Mouse (Mus musculus) liver, adult 10 weeks (tissue): Measurements from ENCODE around the gene Olfr221. TPM values are rescaled to one million over a fixed set of nuclear protein-coding genes. Genes with fewer than 3 reads are reported as not detected.

ENCODE experiments used
- polyA plus RNA-seq: library from polyadenylated mRNA; stranded (reverse); fragments of 350-450 nt; fragmentation: Illumina TruSeq; extraction: RNeasy Lipid Tissue Mini Kit (QIAGEN cat#74804); gene quantifications from one replicate; pipeline ENCODE4 v1.2.3, GENCODE M21; 2014; ENCODE audit warnings: low read depth, low replicate concordance

Olfr221 gene
- polyA plus RNA-seq = not detected

DNA sequence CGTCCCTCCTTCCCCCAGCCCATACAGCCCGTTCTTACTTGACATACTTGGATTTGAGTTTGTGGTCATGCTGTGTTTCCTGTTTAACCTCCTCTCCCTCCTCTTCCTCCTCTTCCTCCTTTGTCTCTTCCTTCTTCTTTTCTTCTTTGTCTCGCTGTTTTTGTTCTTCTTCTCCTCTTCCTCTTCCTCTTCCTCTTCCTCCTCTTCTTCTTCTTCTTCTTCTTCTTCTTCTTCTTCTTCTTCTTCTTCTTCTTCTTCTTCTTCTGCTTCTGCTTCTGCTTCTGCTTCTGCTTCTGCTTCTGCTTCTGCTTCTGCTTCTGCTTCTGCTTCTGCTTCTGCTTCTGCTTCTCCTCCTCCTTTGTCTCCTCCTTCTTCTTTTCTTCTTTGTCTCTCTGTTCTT is at the start of gene Olfr221:
TSS of gene Olfr221 (minus strand) at position 101 of the 400 bp plus-strand sequence.

DNA sequence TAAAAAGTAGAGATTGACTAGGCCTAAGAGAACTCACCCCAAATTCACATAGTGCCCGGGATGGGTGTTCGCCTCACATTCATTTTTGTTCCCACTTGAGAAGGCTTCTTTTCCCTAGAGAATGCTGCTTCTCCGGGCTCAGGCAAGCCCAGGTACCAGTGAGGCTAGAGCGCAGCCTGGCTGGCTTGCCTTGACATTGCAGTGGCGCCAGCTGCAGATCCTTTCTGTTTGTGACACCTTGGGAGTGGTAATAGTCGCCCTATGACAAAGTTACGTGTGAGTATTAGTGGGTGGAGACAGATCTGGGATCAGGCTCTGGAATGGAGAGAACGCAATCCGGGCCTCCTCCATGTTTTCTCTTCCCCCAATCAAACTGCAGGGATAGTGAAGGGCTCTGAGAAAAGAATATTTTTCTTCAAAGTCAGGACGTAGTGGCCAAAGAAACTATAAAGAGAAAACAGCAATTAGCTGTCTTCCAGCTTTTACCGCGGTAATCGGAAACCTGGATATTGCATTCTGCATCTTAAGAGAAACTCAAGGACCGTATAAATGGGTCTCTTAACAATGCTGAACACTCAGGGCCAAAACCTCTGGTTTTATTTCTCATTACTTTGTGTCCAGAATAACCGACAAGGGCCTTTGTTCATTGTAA is 21.6 kb downstream of the Olfr221 start, which contains the start of gene Zfp219:
TSS of gene Zfp219 (minus strand) at position 248 of the 652 bp plus-strand sequence.

DNA sequence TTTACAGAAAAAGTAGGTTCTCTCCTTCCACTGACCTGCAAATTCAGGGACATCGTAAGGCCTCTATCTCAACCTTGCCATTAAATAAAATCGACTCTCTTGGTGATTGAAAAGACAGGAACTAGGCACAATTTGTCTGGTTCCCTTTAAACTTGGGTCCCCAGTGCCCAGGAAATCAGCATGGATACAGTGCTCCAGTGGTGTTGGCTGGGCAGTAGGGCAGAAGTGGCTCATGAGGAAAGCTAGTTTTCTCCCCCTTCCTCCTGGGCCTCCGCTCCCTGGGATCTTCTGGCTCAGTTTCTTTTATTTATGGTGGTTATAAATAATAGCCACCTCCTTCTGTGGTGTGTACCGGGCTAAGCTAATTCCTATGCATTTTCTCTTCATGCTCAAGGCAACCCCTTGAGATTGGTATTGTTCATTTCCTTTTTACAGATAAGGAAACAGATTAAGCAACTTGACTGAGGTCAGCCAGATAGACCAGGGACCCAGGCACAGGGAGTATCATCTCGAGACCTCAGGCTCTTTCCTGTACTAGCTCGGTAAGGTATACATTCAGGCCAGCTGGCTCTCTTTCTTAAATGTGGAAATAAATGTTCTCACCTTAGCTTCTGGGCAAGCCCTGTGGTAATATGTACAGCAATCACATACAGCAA is 26.7 kb downstream of the Olfr221 start, which contains the start of gene Tmem253:
TSS of gene Tmem253 (plus strand) at position 214 of the 656 bp plus-strand sequence.

DNA sequence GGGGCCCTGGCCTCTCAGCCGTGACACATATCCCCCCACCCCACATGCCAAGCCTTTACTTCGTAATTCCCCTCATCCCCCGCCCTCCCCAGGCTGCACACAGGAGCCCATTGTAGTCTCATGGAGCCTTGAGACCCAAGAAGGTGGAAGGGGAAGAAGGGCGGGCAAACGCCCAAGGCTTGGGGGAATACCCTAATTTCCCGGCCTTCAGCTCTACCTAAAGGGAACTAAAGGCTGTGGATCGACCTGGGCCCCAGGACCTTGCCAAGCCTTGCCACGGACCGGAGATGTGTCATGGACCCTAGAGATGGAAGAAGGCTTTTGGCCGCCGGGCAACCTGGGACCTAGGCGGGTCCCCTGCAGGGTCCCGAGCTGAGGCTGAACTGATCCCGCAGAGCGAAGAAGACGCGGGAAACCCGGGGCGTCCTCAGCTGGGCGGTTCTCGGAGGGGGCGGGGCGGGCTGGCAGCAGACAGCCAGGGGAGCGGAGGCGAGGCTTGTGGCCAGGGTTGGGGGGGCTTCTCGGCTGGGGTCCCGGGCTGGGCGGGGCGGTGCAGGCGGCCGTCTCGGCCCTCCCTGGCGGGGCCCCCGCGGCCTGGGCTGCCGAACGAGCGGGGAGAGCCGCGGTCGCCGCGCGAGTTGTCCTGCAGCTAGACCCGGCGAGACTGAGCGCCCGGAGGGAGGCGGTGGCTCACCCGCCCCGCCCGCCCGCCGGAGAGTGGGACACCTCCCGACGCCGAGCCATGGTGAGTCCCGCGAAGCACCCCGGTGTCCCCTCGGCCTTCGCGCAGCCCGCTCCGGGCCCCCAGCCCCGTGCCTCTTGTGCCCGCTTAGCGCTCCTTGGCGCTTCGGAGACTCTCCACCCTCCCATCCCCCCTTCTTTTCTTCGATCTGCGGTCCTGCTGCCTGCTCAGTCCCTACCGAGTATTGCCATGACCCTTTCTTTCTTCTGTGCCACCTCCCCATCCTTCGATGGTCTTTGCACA is 57.7 kb downstream of the Olfr221 start, which contains the start of gene Arhgef40:
TSS of gene Arhgef40 (plus strand) at position 473 of the 985 bp plus-strand sequence.

Other genes with a start within 250 kb of the Olfr221 start
- not detected for gene AY358078, start 242.4 kb downstream of the Olfr221 start, polyA plus RNA-seq
- not detected for gene Ear6, start 188.8 kb downstream of the Olfr221 start, polyA plus RNA-seq
- gene Mettl17, start 157.6 kb downstream of the Olfr221 start, polyA plus RNA-seq = 4.6 TPM
- gene Slc39a2, start 149.6 kb downstream of the Olfr221 start, polyA plus RNA-seq = 0.77 TPM
- gene Ndrg2, start 128.3 kb downstream of the Olfr221 start, polyA plus RNA-seq = 2,741 TPM
- gene Tppp2, start 124.0 kb downstream of the Olfr221 start, polyA plus RNA-seq = not detected
- gene Rnase13, start 119.7 kb downstream of the Olfr221 start, polyA plus RNA-seq = not detected
- gene Arhgef40, start 57.7 kb downstream of the Olfr221 start, polyA plus RNA-seq = 2.0 TPM
- gene Tmem253, start 26.8 kb downstream of the Olfr221 start, polyA plus RNA-seq = not detected
- gene Zfp219, start 21.7 kb downstream of the Olfr221 start, polyA plus RNA-seq = 1.1 TPM
- gene Hnrnpc, start 61.6 kb upstream of the Olfr221 start, polyA plus RNA-seq = 162 TPM
- gene Rpgrip1, start 68.2 kb upstream of the Olfr221 start, polyA plus RNA-seq = 0.48 TPM
- 16.4 TPM for gene Supt16, start 155.0 kb upstream of the Olfr221 start, polyA plus RNA-seq
- gene Chd8, start 215.3 kb upstream of the Olfr221 start, polyA plus RNA-seq = 10.4 TPM
- gene Tox4, start 236.7 kb upstream of the Olfr221 start, polyA plus RNA-seq = 15.6 TPM
- gene Rab2b, start 237.1 kb upstream of the Olfr221 start, polyA plus RNA-seq = 3.4 TPM